Mouse (Mus musculus) embryonic fibroblast, embryonic 13.5 days (primary cell): ENCODE results near the gene Polr3b.

Experiments used
- CTCF ChIP-seq: IDR thresholded peaks from 2 replicates; pipeline ENCODE4 v1.5.1; 2011; ENCODE audit warnings: mild to moderate bottlenecking, control low read depth, low read length, moderate library complexity, borderline replicate concordance; ENCODE audit not compliant: insufficient read depth
- POLR2A ChIP-seq: IDR thresholded peaks from 2 replicates; pipeline ENCODE4 v1.6.1; 2011; ENCODE audit warnings: low read depth, mild to moderate bottlenecking, control low read depth, low read length, moderate library complexity

GRCm38 (mm10) chr10:84705234-84705633 is 83.1 kb downstream of the Polr3b start:
- TF ChIP-seq CTCF: no peak
- no peak for TF ChIP-seq POLR2A
